Mouse (Mus musculus): ENCODE results near the gene Cxcl1. TPM values are rescaled to one million over a fixed set of nuclear protein-coding genes. Genes with fewer than 3 reads are reported as not detected.
A peak's percentile ranks its signal among the peaks of the same experiment; 100 is the strongest.
"Not testable (repeated sequence)": the region's sequence is repeated elsewhere in the genome, so short reads cannot be mapped to it uniquely, and the experiment has no call there.

Gene Cxcl1
- polyA plus RNA-seq (2012; rRNA removed) = 1.3 and 2.8 TPM in 2 replicates

- 7% methylated on average over 30 of the region's 30 CpGs for WGBS
- Histone ChIP-seq H3K27ac (ENCODE audit: insufficient read depth, low read depth, low read length) (no peak within 1 kb of the TSS), H3K27me3 (ENCODE audit: control insufficient read depth, insufficient read depth, low read length) (no peaks in the 10 kb centered on the region), H3K4me1 (ENCODE audit: control insufficient read depth, insufficient read depth, insufficient read length, low read length) (peaks cover 3% of the 10 kb centered on the region; the same call in 1 of the 2 replicates), H3K36me3 (ENCODE audit: control insufficient read depth, insufficient read depth, low read length) (no peaks in the 10 kb centered on the region), H3K4me3 (ENCODE audit: low read depth, low read length) (peak within 1 kb of the TSS; percentile 74)
- TF ChIP-seq POLR2A (IDR thresholded peaks at IDR 0.05; ENCODE audit: low read depth, low read length) = 0 out of 2 replicates have a peak, but pooled peaks have one; percentile 16
- peak; percentile 46; the same call in 1 of the 2 replicates for TF ChIP-seq CTCF (IDR thresholded peaks at IDR 0.05; ENCODE audit: extremely low read depth, insufficient read length, insufficient replicate concordance, low read depth, low read length)
Observed at GRCm38 (mm10) chr5:90890519-90891463, at the start of gene Cxcl1. Gene Cxcl1 (plus strand): TSS chr5:90891241.

- TF ChIP-seq POLR2A (IDR thresholded peaks at IDR 0.05; ENCODE audit: low read depth, low read length) = no peak
- no peak for TF ChIP-seq CTCF (IDR thresholded peaks at IDR 0.05; ENCODE audit: extremely low read depth, insufficient read length, insufficient replicate concordance, low read depth, low read length)
- Histone ChIP-seq H3K4me3 (ENCODE audit: low read depth, low read length) (no peak overlapping the region), H3K27ac (ENCODE audit: insufficient read depth, low read depth, low read length) (no peak overlapping the region), H3K36me3 (ENCODE audit: control insufficient read depth, insufficient read depth, low read length) (no peaks in the 10 kb centered on the region), H3K27me3 (ENCODE audit: control insufficient read depth, insufficient read depth, low read length) (no peaks in the 10 kb centered on the region), H3K4me1 (ENCODE audit: control insufficient read depth, insufficient read depth, insufficient read length, low read length) (no peaks in the 10 kb centered on the region)
- 87% methylated on average over 3 of the region's 3 CpGs for WGBS
Observed at GRCm38 (mm10) chr5:90843891-90844290, 47.1 kb upstream of the Cxcl1 start.

- not testable (repeated sequence) for H3K36me3 ChIP-seq (ENCODE audit: control insufficient read depth, insufficient read depth, low read length); H3K4me1 ChIP-seq (ENCODE audit: control insufficient read depth, insufficient read depth, insufficient read length, low read length); H3K4me3 ChIP-seq (ENCODE audit: low read depth, low read length); H3K27me3 ChIP-seq (ENCODE audit: control insufficient read depth, insufficient read depth, low read length); H3K27ac ChIP-seq (ENCODE audit: insufficient read depth, low read depth, low read length)
- WGBS = 47% methylated on average over 7 of the region's 7 CpGs
Observed at GRCm38 (mm10) chr5:90850096-90850495, 40.9 kb upstream of the Cxcl1 start.

GRCm38 (mm10) chr5:90851391-90851790 is 39.6 kb upstream of the Cxcl1 start:
- H3K36me3 ChIP-seq (ENCODE audit: control insufficient read depth, insufficient read depth, low read length); H3K27ac ChIP-seq (ENCODE audit: insufficient read depth, low read depth, low read length): not testable (repeated sequence)

GRCm38 (mm10) chr5:90853206-90853605 is 37.8 kb upstream of the Cxcl1 start:
- no peaks in the 10 kb centered on the region for H3K36me3 ChIP-seq (ENCODE audit: control insufficient read depth, insufficient read depth, low read length)
- no peaks in the 10 kb centered on the region for H3K27me3 ChIP-seq (ENCODE audit: control insufficient read depth, insufficient read depth, low read length)
- no peak overlapping the region for H3K4me3 ChIP-seq (ENCODE audit: low read depth, low read length)
- H3K27ac ChIP-seq (ENCODE audit: insufficient read depth, low read depth, low read length) = no peak overlapping the region
- H3K4me1 ChIP-seq (ENCODE audit: control insufficient read depth, insufficient read depth, insufficient read length, low read length) = no peaks in the 10 kb centered on the region
- no peak for TF ChIP-seq CTCF (IDR thresholded peaks at IDR 0.05; ENCODE audit: extremely low read depth, insufficient read length, insufficient replicate concordance, low read depth, low read length)
- no peak for TF ChIP-seq POLR2A (IDR thresholded peaks at IDR 0.05; ENCODE audit: low read depth, low read length)
- 87% methylated on average over 4 of the region's 4 CpGs for WGBS

More at GRCm38 (mm10) chr5:90851391-90851790, 39.6 kb upstream of the Cxcl1 start:
- not testable (repeated sequence) for H3K4me3 ChIP-seq (ENCODE audit: low read depth, low read length); H3K4me1 ChIP-seq (ENCODE audit: control insufficient read depth, insufficient read depth, insufficient read length, low read length); H3K27me3 ChIP-seq (ENCODE audit: control insufficient read depth, insufficient read depth, low read length)
- WGBS = 92% methylated on average over 11 of the region's 11 CpGs

- Histone ChIP-seq H3K27me3 (ENCODE audit: control insufficient read depth, insufficient read depth, low read length) (no peaks in the 10 kb centered on the region), H3K36me3 (ENCODE audit: control insufficient read depth, insufficient read depth, low read length) (no peaks in the 10 kb centered on the region), H3K27ac (ENCODE audit: insufficient read depth, low read depth, low read length) (no peak overlapping the region), H3K4me1 (ENCODE audit: control insufficient read depth, insufficient read depth, insufficient read length, low read length) (no peaks in the 10 kb centered on the region), H3K4me3 (ENCODE audit: low read depth, low read length) (no peak overlapping the region)
- TF ChIP-seq CTCF (IDR thresholded peaks at IDR 0.05; ENCODE audit: extremely low read depth, insufficient read length, insufficient replicate concordance, low read depth, low read length) (no peak), POLR2A (IDR thresholded peaks at IDR 0.05; ENCODE audit: low read depth, low read length) (no peak)
- 66% methylated on average over 7 of the region's 7 CpGs for WGBS
Observed at GRCm38 (mm10) chr5:90855308-90856230, 35.5 kb upstream of the Cxcl1 start.

GRCm38 (mm10) chr5:90857463-90857862 is 33.6 kb upstream of the Cxcl1 start:
- H3K27me3 ChIP-seq (ENCODE audit: control insufficient read depth, insufficient read depth, low read length) = no peaks in the 10 kb centered on the region
- no peaks in the 10 kb centered on the region for H3K4me1 ChIP-seq (ENCODE audit: control insufficient read depth, insufficient read depth, insufficient read length, low read length)
- WGBS = 76% methylated on average over 5 of the region's 5 CpGs
- H3K36me3 ChIP-seq (ENCODE audit: control insufficient read depth, insufficient read depth, low read length) = no peaks in the 10 kb centered on the region
- TF ChIP-seq CTCF (IDR thresholded peaks at IDR 0.05; ENCODE audit: extremely low read depth, insufficient read length, insufficient replicate concordance, low read depth, low read length) (no peak), POLR2A (IDR thresholded peaks at IDR 0.05; ENCODE audit: low read depth, low read length) (no peak)
- no peak overlapping the region for H3K4me3 ChIP-seq (ENCODE audit: low read depth, low read length)
- no peak overlapping the region for H3K27ac ChIP-seq (ENCODE audit: insufficient read depth, low read depth, low read length)

Measured in small intestine, adult 2 months (tissue).